Mouse (Mus musculus): ENCODE results near the gene Pdxdc1. TPM values are rescaled to one million over a fixed set of nuclear protein-coding genes. Genes with fewer than 3 reads are reported as not detected.
A peak's percentile ranks its signal among the peaks of the same experiment; 100 is the strongest.
"Not testable (repeated sequence)": the region's sequence is repeated elsewhere in the genome, so short reads cannot be mapped to it uniquely, and the experiment has no call there.

Gene Pdxdc1
- total RNA-seq (2017): 74.9 and 85.5 TPM in 2 replicates

- ATAC-seq (replicated peaks; ENCODE audit: low read depth, poor library complexity, severe bottlenecking): peak; percentile 71
Observed at GRCm38 (mm10) chr16:13902888-13903483, at the start of gene Pdxdc1, which contains the start of gene Mpv17l. Gene Pdxdc1, minus strand, starts transcription at chr16:13903131. Gene Mpv17l, plus strand, starts transcription at chr16:13903161.

GRCm38 (mm10) chr16:13951245-13951644 lies 48.3 kb upstream of the Pdxdc1 start:
- no peak for ATAC-seq (replicated peaks; ENCODE audit: low read depth, poor library complexity, severe bottlenecking)

GRCm38 (mm10) chr16:13946306-13946705 lies 43.4 kb upstream of the Pdxdc1 start:
- ATAC-seq (replicated peaks; ENCODE audit: low read depth, poor library complexity, severe bottlenecking): no peak

DNA sequence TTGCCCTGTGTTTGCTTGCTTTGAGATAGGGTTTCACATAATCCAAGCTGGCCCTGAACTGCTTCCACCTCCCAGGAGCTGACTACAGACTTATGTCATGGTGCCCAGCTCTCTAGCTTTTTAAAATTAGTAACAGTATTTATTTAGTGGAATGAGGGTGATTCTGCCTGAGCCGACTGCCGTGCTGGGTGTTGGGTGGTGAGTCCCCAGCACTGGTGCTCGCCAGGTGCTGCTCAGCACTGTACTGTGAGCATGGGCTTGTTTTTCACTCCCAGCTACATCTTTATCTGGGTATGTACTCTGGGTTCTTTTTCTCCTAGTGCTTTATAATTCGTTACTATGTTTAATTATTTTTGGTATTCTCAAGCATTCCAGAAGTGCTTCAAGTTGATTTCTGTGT lies 42.2 kb upstream of the Pdxdc1 start:
- ATAC-seq (replicated peaks; ENCODE audit: low read depth, poor library complexity, severe bottlenecking): no peak

DNA sequence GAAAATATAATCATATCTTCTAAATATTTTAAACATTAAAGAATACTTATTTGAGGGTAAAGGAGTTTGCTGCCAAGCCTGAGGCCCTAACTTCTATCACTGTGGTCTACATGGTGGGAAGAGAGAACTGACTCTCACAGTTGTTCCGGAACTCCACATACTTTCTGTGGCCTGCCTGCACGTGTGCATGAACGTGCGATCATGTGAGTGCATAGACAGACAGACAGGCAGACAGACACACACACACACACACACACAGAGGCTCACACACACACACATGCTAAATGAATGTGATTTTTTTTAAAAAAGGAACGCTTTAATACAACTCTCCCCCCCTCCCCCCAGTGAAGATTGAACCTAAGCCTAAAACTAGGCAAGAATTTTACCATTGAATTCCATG lies 41.8 kb upstream of the Pdxdc1 start:
- ATAC-seq (replicated peaks; ENCODE audit: low read depth, poor library complexity, severe bottlenecking): no peak

- ATAC-seq (replicated peaks; ENCODE audit: low read depth, poor library complexity, severe bottlenecking): 0 out of 2 replicates have a peak, but pooled peaks have one; percentile 42
Observed at GRCm38 (mm10) chr16:13944178-13944577, 41.2 kb upstream of the Pdxdc1 start.

DNA sequence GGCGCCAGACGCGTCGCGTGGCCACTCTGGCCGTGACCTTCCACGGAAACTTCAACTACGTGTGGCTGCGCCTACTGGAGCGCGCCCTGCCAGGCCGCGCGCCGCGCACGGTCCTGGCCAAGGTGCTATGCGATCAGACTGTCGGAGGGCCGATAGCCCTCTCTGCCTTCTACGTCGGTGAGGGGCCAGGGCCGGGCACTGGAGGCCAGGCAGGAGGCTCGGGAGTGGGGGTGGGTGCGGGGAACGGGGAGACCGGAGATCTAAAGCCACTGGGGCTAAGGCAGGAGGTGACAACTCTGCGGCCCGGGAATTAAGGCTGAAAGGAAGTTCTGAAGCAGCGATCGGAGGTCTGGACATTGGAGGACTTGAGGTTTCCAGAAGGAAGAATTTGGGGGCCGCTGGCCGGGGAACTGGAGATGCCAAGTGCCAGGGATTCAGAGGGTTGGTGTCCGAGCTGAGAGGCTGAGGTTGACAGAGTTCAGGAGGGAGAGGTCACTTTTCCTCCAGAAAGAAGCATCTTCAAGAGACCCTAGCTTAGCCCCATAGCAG lies 38.0 kb upstream of the Pdxdc1 start:
- ATAC-seq (replicated peaks; ENCODE audit: low read depth, poor library complexity, severe bottlenecking): 0 out of 2 replicates have a peak, but pooled peaks have one; percentile 22

DNA sequence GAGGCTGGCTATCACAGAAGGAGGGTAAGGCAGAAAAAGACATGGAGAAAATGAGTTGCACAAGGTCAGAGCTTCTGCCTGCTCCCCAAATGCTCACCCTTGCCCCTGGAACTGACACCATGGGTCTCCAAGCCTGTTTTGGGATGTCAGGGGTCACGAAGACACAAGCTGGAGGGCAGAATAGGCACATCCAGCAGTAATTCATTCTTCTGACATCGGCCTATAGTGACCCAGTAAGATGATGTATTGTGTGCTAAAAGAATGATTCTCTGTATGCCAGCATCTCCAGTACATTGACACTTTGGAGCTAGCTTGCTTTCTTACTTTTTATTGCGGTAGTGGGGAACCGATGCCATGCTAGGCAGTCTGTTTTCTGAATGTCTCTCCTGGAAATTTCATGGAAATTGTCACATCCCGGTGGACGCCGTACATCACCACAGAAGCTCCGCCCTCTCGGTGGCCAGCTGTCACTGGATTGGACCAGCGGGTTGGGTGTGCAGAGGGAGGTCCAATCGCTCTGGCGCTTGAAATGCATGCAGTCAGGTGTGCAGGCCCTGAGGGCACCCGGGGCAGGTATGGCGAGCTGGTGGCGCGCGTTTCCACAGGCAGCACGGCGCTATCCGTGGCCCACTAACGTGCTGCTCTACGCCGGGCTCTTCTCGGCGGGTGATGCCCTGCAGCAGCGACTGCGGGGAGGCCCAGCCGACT lies 37.4 kb upstream of the Pdxdc1 start:
- ATAC-seq (replicated peaks; ENCODE audit: low read depth, poor library complexity, severe bottlenecking): no peak

DNA sequence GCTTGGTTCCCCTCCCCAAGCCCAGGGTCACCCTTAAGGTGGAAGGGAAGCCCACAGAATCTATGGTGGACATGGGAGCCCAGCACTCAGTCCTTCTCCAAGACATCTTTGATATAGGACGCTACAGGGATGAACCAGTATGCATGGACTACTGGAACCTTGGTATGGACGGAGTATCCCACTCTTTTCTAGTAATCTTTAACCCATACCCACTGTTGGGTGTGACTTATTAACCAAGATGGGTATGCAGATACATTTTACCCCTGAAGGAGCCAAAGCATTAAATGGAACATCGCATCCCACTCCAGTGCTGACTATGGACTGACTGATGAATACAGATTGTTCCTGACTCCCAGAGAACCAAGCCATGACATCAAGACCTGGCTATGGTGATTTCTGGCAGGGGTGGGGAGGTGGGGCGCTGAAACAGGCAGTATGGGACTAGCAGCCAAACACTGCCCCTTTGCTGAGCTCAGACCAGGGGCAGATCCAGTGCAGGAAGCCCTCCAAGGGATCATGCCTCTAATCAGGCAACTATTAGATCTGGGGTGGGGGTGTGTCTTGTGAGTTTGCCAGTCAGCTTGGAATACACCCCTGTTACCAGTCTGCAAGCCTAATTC lies 24.6 kb upstream of the Pdxdc1 start:
- ATAC-seq (replicated peaks; ENCODE audit: low read depth, poor library complexity, severe bottlenecking): no peak

- ATAC-seq (replicated peaks; ENCODE audit: low read depth, poor library complexity, severe bottlenecking): not testable (repeated sequence)
Observed at GRCm38 (mm10) chr16:13922966-13923365, 20.0 kb upstream of the Pdxdc1 start.

DNA sequence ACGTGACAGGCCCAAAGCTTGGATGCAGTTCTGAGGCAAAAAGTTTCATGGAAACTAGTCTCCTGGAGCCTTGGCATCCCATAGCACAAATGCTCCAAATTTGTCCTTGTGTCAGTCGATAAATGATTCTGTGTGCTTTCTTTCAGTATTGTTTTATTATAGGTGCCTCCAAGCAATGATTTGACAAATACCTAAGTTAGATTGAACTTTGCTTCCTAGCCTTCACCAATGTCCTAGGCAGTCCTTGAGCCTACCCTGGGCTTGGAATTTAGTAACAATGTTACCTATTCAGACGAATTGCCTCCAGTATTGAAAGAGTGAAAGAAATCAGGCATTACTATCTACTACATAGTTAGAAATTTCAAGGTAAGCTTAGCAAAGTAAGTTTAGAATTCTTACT lies 19.6 kb upstream of the Pdxdc1 start:
- not testable (repeated sequence) for ATAC-seq (replicated peaks; ENCODE audit: low read depth, poor library complexity, severe bottlenecking)

DNA sequence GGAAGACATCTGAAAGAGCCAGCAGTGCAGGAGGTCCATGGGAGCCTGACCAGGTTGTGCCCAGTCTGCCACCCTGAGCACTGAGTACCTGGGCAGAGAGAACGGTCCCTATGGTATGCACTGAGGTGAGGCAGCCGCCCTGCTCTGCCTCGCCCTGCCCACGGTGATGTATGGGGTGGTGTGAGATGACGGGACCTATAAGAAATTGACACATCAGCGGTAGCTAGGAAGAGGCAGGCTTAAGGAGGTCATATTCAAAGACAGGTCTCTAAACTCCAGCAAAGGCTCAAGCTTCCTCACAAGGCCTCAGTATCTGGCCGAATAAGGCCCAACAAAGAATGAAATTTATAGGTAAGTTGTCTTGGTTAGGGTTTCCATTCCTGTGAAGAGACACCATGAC lies 18.9 kb upstream of the Pdxdc1 start:
- no peak for ATAC-seq (replicated peaks; ENCODE audit: low read depth, poor library complexity, severe bottlenecking)

DNA sequence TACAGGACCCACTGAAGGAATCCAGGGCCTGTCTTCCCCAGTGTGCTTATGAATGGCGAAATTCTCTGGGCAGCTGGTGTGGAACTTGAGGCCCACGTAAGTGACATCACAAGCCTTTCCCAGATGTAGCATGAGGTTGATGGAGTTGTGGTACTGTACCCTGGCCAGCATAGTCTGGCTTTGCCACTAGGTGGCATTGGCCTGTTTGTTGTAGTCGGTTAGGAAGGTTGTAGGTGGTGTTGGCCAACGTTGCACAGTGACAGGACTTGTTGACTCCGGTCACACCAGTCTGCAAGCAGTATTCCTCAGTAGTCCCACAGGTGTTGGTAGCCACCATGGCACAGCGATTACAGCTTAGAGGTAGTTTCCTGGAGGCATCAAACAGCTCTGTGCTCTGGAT lies 18.1 kb upstream of the Pdxdc1 start:
- 0 out of 2 replicates have a peak, but pooled peaks have one; percentile 25 for ATAC-seq (replicated peaks; ENCODE audit: low read depth, poor library complexity, severe bottlenecking)

GRCm38 (mm10) chr16:13920093-13920492 lies 17.2 kb upstream of the Pdxdc1 start:
- no peak for ATAC-seq (replicated peaks; ENCODE audit: low read depth, poor library complexity, severe bottlenecking)

GRCm38 (mm10) chr16:13907297-13907696 lies 4.4 kb upstream of the Pdxdc1 start:
- peak; percentile 14; the same call in 1 of the 2 replicates for ATAC-seq (replicated peaks; ENCODE audit: low read depth, poor library complexity, severe bottlenecking)

DNA sequence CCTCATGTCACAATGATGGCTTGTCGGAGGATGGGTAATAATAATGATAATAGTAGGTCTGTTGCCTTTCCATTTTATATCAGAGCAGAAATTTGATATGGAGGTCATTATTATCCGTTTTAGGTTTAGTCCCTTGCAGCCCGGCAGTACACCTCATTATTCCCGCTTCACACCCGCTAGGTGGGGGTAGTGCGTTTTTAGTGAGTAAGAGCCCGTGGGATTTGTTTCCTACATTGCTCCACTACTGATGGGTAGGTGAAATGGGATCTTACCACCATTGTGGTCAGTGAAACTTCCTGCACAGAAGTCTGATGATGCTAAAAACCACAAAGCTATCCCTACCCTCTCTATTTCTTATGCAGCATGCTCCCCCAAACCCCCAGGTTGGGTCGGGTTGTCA lies 557 bp upstream of the Pdxdc1 start:
- peak; percentile 75 for ATAC-seq (replicated peaks; ENCODE audit: low read depth, poor library complexity, severe bottlenecking)

GRCm38 (mm10) chr16:13902397-13902831 lies 517 bp downstream of the Pdxdc1 start:
- no peak for ATAC-seq (replicated peaks; ENCODE audit: low read depth, poor library complexity, severe bottlenecking)

GRCm38 (mm10) chr16:13898981-13899380 lies 4.0 kb downstream of the Pdxdc1 start:
- no peak for ATAC-seq (replicated peaks; ENCODE audit: low read depth, poor library complexity, severe bottlenecking)

DNA sequence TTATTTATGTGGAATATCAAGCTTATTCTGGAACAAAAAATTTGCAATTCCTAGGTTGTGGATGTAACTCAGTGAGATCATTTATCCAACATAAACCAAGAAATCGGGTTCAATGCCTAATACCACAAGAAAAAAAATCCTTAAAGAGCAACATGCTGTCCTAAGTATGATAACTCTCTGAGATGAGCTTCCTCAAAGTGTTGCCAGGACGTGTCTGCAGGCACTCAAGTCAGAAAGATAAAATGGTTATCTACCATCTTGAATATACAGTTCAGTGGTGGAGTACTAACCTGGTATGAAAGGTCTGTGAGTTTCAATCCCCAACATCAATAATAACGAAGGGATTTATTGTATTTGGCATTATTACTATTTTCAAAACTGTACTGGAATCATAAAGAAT lies 6.6 kb downstream of the Pdxdc1 start:
- ATAC-seq (replicated peaks; ENCODE audit: low read depth, poor library complexity, severe bottlenecking): no peak

DNA sequence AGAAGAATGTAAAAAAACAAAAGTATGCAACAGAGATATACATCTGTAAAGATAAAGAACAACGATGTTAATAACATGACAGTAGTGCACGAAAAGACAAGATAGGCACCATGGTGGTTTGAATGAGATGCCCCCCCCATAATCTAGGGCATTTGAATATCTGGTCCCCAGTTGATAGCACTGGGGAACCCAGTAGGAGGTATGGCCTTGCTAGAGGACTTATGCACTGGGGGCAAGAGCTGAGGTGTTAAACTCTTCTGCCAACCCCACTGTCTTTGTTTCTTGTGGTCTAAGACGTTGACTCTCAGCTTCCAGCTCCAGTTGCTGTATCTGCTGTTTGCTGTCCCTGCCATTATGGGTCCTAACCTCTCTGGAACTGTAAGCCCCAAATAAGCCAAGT lies 7.2 kb downstream of the Pdxdc1 start:
- ATAC-seq (replicated peaks; ENCODE audit: low read depth, poor library complexity, severe bottlenecking): no peak

GRCm38 (mm10) chr16:13894097-13894496 lies 8.8 kb downstream of the Pdxdc1 start:
- no peak for ATAC-seq (replicated peaks; ENCODE audit: low read depth, poor library complexity, severe bottlenecking)

All from common myeloid progenitor, adult 5-6 weeks (primary cell).